Mouse (Mus musculus) kidney, embryonic 16.5 days (tissue): ENCODE data around the gene Helz. TPM values are rescaled to one million over a fixed set of nuclear protein-coding genes. Genes with fewer than 3 reads are reported as not detected.

Source experiments
- ATAC-seq: fragments of 200-750 bp; cut with Nextera tagmentation; 2 replicates; pipeline ENCODE4 v1.8.0; 2017; ENCODE audit warnings: moderate TSS enrichment; ENCODE audit not compliant: low FRiP score, low TSS enrichment
- H3K27ac ChIP-seq: fragments of 300-500 bp; sonication (generic); 2 replicates; pipeline ENCODE4 v1.5.1; 2014; ENCODE audit warnings: low read length
- H3K27me3 ChIP-seq: fragments of 300-500 bp; sonication (generic); 2 replicates; pipeline ENCODE4 v1.6.1; 2014; ENCODE audit warnings: low read length, control low read depth, mixed read lengths; ENCODE audit not compliant: insufficient read depth
- H3K36me3 ChIP-seq: fragments of 300-500 bp; sonication (generic); 2 replicates; pipeline ENCODE4 v1.6.1; 2014; ENCODE audit warnings: low read length, control low read depth, mixed read lengths; ENCODE audit not compliant: insufficient read depth
- H3K4me1 ChIP-seq: fragments of 300-500 bp; sonication (generic); 2 replicates; pipeline ENCODE4 v1.6.1; 2014; ENCODE audit warnings: low read length, control low read depth, mixed read lengths; ENCODE audit not compliant: insufficient read depth
- H3K4me2 ChIP-seq: fragments of 300-500 bp; sonication (generic); replicated peaks from 2 replicates; pipeline ENCODE4 v1.6.1; 2014; ENCODE audit warnings: low read depth, low read length
- H3K4me3 ChIP-seq: fragments of 300-500 bp; sonication (generic); 2 replicates; pipeline ENCODE4 v1.5.1; 2014; ENCODE audit warnings: mild to moderate bottlenecking, low read length
- H3K9ac ChIP-seq: fragments of 300-500 bp; sonication (generic); replicated peaks from 2 replicates; pipeline ENCODE4 v1.6.1; 2014; ENCODE audit warnings: low read length
- H3K9me3 ChIP-seq: fragments of 300-500 bp; sonication (generic); 2 replicates; pipeline ENCODE4 v1.6.1; 2016; ENCODE audit warnings: low read length, control low read depth
- WGBS: fragments of 180-500 bp; shearing (Covaris S2); extraction: QIAGEN DNeasy Blood & Tissue Kit; methylation state at CpG from one replicate; pipeline ENCODE4 v1.1.7; 2014; 5-methylcytosine and 5-hydroxymethylcytosine counted together
- polyA plus RNA-seq: library from polyadenylated mRNA; unstranded; fragments of >200 nt; fragmentation: Nextera tagmentation; extraction: Ambion mirVana; gene quantifications from 2 replicates; pipeline ENCODE4 v1.2.1, GENCODE M21; 2015

Gene Helz
- polyA plus RNA-seq, 1 experiment from 2014 or later = 20.1 TPM

GRCm38 (mm10) chr11:107518645-107519429, 28.9 kb upstream of the Helz start:
- H3K4me3 ChIP-seq = no peak overlapping the region
- no peaks in the 10 kb centered on the region for H3K27me3 ChIP-seq
- no peak for ATAC-seq
- H3K4me2 ChIP-seq = no peak overlapping the region
- no peaks in the 10 kb centered on the region for H3K36me3 ChIP-seq
- no peak overlapping the region for H3K9ac ChIP-seq
- H3K4me1 ChIP-seq = no peaks in the 10 kb centered on the region
- H3K27ac ChIP-seq = no peak overlapping the region
- H3K9me3 ChIP-seq = no peaks in the 10 kb centered on the region
- 76% methylated on average over 5 of the region's 5 CpGs for WGBS

GRCm38 (mm10) chr11:107521153-107521552, 26.6 kb upstream of the Helz start:
- no peak overlapping the region for H3K27ac ChIP-seq
- no peak overlapping the region for H3K4me2 ChIP-seq
- no peak for ATAC-seq
- WGBS = 64% methylated on average over 1 of the region's 1 CpGs
- H3K4me3 ChIP-seq = no peak overlapping the region
- H3K9me3 ChIP-seq = no peaks in the 10 kb centered on the region
- H3K27me3 ChIP-seq = no peaks in the 10 kb centered on the region
- no peak overlapping the region for H3K9ac ChIP-seq
- H3K4me1 ChIP-seq = no peaks in the 10 kb centered on the region
- H3K36me3 ChIP-seq = no peaks in the 10 kb centered on the region

DNA sequence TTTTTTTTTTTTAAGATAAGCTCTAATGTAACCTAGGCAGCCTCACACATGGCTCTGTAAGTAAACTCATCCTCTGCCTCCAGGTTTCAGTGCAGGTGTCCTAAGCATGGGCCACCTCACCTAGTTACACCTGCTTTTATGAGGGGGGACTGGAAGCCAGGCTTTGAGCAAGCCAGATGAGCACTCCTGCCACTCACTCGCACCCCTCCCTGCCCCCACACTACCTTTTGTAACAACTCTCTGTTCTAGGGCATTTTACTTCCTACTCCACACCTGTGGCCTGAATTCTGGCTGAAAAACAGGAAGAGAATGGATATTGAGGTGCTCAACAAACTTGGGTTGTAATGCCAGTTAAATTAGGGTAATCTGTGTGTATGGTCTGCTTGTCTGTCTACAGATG, 22.8 kb upstream of the Helz start:
- Histone ChIP-seq H3K4me3 (no peak overlapping the region), H3K9me3 (no peaks in the 10 kb centered on the region), H3K4me2 (no peak overlapping the region), H3K9ac (no peak overlapping the region), H3K4me1 (peaks cover 6% of the 10 kb centered on the region; the same call in 1 of the 2 replicates), H3K27ac (no peak overlapping the region), H3K36me3 (no peaks in the 10 kb centered on the region), H3K27me3 (no peaks in the 10 kb centered on the region)
- ATAC-seq = no peak
- WGBS = 56% methylated on average over 1 of the region's 1 CpGs

DNA sequence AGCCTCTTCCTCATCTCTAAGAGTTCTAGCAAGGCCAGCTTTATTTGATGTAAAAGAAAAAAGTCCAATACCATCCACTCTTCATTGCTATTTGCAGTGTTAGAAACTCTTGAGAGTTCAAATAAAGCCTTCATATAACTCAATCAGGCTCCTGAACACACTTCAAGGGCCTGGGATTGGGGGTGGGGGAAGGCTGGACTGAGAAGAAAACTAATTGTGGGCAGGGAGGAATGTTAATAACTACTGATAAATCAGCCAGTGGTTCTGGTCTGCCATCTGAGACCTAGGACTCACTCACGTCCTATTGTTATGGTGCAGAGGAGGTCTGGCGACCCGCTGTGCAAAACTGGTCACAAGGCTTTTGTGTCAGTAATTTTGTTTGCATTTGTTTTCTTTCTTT, 20.1 kb upstream of the Helz start:
- Histone ChIP-seq H3K36me3 (no peaks in the 10 kb centered on the region), H3K4me3 (no peak overlapping the region), H3K4me1 (peaks cover 6% of the 10 kb centered on the region; the same call in 1 of the 2 replicates), H3K9ac (no peak overlapping the region), H3K4me2 (no peak overlapping the region), H3K27ac (no peak overlapping the region), H3K27me3 (no peaks in the 10 kb centered on the region), H3K9me3 (no peaks in the 10 kb centered on the region)
- no peak for ATAC-seq
- WGBS = 56% methylated on average over 3 of the region's 3 CpGs

DNA sequence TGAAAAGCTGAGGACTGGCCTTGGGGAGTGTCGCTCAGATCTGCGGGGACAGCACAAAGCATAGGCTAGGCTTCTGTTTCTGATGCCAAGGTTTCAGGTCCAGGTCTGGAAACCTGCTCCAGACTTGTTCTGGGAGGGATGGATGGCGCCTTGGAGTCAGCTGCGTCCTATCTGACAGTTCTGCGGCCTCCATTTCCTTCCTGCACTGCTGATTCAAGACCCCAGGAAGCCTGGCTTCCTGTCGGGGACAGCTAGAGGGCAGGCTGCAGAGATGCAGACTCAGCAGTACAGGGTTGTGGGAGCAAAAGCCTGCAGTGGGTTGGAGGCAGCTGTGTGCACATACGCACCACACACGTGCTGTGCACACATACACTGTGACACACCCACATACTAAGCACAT, 18.4 kb upstream of the Helz start:
- Histone ChIP-seq H3K4me2 (no peak overlapping the region), H3K27ac (peak overlapping the region; percentile 83), H3K4me1 (peaks cover 6% of the 10 kb centered on the region; the same call in 1 of the 2 replicates), H3K36me3 (no peaks in the 10 kb centered on the region), H3K27me3 (no peaks in the 10 kb centered on the region), H3K9ac (no peak overlapping the region; the same call in 1 of the 2 replicates), H3K4me3 (no peak overlapping the region), H3K9me3 (no peaks in the 10 kb centered on the region)
- peak; percentile 89 for ATAC-seq
- 35% methylated on average over 8 of the region's 8 CpGs for WGBS

DNA sequence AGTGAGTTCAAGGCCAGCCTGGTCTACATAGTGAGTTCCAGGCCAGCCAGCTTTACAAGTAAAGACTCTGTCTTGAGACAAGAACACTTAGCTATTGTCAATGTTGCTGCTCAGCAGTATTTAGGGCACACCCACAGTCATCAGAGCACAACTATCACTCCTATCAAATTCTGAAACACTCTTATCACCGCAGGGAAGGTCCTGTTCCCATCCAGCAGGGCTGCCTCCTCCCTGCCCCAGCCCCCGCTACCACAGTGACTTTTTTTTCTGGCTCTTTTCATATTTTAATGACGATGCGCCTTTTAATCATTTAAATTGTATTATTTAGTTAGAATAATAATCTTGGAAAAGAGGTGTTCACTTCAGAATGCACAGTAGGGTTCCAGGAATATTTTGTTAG, 16.3 kb upstream of the Helz start:
- Histone ChIP-seq H3K9me3 (no peaks in the 10 kb centered on the region), H3K4me2 (no peak overlapping the region), H3K27ac (no peak overlapping the region), H3K27me3 (no peaks in the 10 kb centered on the region), H3K9ac (no peak overlapping the region), H3K4me3 (no peak overlapping the region), H3K4me1 (peaks cover 6% of the 10 kb centered on the region; the same call in 1 of the 2 replicates), H3K36me3 (no peaks in the 10 kb centered on the region)
- 78% methylated on average over 4 of the region's 4 CpGs for WGBS
- ATAC-seq = no peak

- no peak overlapping the region for H3K27ac ChIP-seq
- no peaks in the 10 kb centered on the region for H3K36me3 ChIP-seq
- ATAC-seq = no peak
- no peak overlapping the region for H3K9ac ChIP-seq
- 53% methylated on average over 5 of the region's 5 CpGs for WGBS
- no peaks in the 10 kb centered on the region for H3K27me3 ChIP-seq
- no peak overlapping the region for H3K4me2 ChIP-seq
- H3K4me1 ChIP-seq = peaks cover 6% of the 10 kb centered on the region; the same call in 1 of the 2 replicates
- H3K9me3 ChIP-seq = no peaks in the 10 kb centered on the region
- no peak overlapping the region for H3K4me3 ChIP-seq
Observed at GRCm38 (mm10) chr11:107532271-107532670, 15.5 kb upstream of the Helz start.

- H3K36me3 ChIP-seq = no peaks in the 10 kb centered on the region
- no peak overlapping the region for H3K4me2 ChIP-seq
- no peak overlapping the region for H3K9ac ChIP-seq
- no peaks in the 10 kb centered on the region for H3K27me3 ChIP-seq
- no peak overlapping the region for H3K4me3 ChIP-seq
- no peak overlapping the region for H3K27ac ChIP-seq
- H3K4me1 ChIP-seq = no peaks in the 10 kb centered on the region
- no peaks in the 10 kb centered on the region for H3K9me3 ChIP-seq
- ATAC-seq = no peak
- WGBS = 90% methylated on average over 4 of the region's 4 CpGs
Observed at GRCm38 (mm10) chr11:107538994-107539393, 8.7 kb upstream of the Helz start.

GRCm38 (mm10) chr11:107540339-107540738, 7.4 kb upstream of the Helz start:
- no peaks in the 10 kb centered on the region for H3K36me3 ChIP-seq
- no peak overlapping the region for H3K27ac ChIP-seq
- no peak overlapping the region for H3K4me2 ChIP-seq
- no peaks in the 10 kb centered on the region for H3K27me3 ChIP-seq
- H3K9ac ChIP-seq = no peak overlapping the region
- no peak for ATAC-seq
- WGBS = 53% methylated on average over 1 of the region's 1 CpGs
- H3K9me3 ChIP-seq = no peaks in the 10 kb centered on the region
- no peaks in the 10 kb centered on the region for H3K4me1 ChIP-seq
- no peak overlapping the region for H3K4me3 ChIP-seq

- WGBS = 28% methylated on average over 13 of the region's 13 CpGs
- ATAC-seq = 0 out of 2 replicates have a peak, but pooled peaks have one; percentile 37
- H3K4me3 ChIP-seq = peak overlapping the region; percentile 98
- peaks cover 9% of the 10 kb centered on the region; the same call in 1 of the 2 replicates for H3K36me3 ChIP-seq
- H3K27me3 ChIP-seq = no peaks in the 10 kb centered on the region
- no peak overlapping the region for H3K9ac ChIP-seq
- H3K4me1 ChIP-seq = peaks cover 11% of the 10 kb centered on the region; the same call in 1 of the 2 replicates
- peak overlapping the region; percentile 86; the same call in 1 of the 2 replicates for H3K27ac ChIP-seq
- no peaks in the 10 kb centered on the region for H3K9me3 ChIP-seq
- peak overlapping the region; percentile 99 for H3K4me2 ChIP-seq
Observed at GRCm38 (mm10) chr11:107545747-107546476, 1.8 kb upstream of the Helz start.
